Mouse (Mus musculus) lung, postnatal 25 days (tissue): ENCODE measurements around the gene Gm21663.
"Not testable (repeated sequence)": the region's sequence is repeated elsewhere in the genome, so short reads cannot be mapped to it uniquely, and the experiment has no call there.

Experiments
- DNase-seq: peaks from one replicate; pipeline ENCODE4 v3.0.0; 2022; ENCODE audit warnings: low spot score

Gm21663 gene

GRCm38 (mm10) chr5:25942281-25942680 is at the start of gene Gm21663:
Gene Gm21663 (minus strand): TSS chr5:25942381.
- DNase-seq: not testable (repeated sequence)

GRCm38 (mm10) chr5:25988550-25988949 is 46.4 kb upstream of the Gm21663 start, which contains the start of gene Gm21698:
Gene Gm21698 (minus strand): TSS chr5:25988650.
- DNase-seq: not testable (repeated sequence)

- DNase-seq: not testable (repeated sequence)
Measured at GRCm38 (mm10) chr5:25972563-25972962, 30.4 kb upstream of the Gm21663 start, which contains the start of gene Gm21680. Gene Gm21680 (minus strand): TSS chr5:25972663.

- DNase-seq: not testable (repeated sequence)
Measured at GRCm38 (mm10) chr5:25957050-25957449, 14.9 kb upstream of the Gm21663 start.

GRCm38 (mm10) chr5:25956611-25957010 is 14.4 kb upstream of the Gm21663 start:
- not testable (repeated sequence) for DNase-seq

- not testable (repeated sequence) for DNase-seq
Measured at GRCm38 (mm10) chr5:25954317-25954716, 12.1 kb upstream of the Gm21663 start, which contains the start of gene Gm21671. Gene Gm21671 (minus strand): TSS chr5:25954417.

GRCm38 (mm10) chr5:25945391-25945790 is 3.2 kb upstream of the Gm21663 start:
- DNase-seq: not testable (repeated sequence)

GRCm38 (mm10) chr5:25891321-25891720 is 50.9 kb downstream of the Gm21663 start:
- DNase-seq: no peak

GRCm38 (mm10) chr5:25889746-25890382 is 52.3 kb downstream of the Gm21663 start:
- DNase-seq: no peak

GRCm38 (mm10) chr5:25886708-25887107 is 55.5 kb downstream of the Gm21663 start:
- DNase-seq: no peak
